Mouse (Mus musculus): ENCODE measurements around the gene Plac8. TPM values are rescaled to one million over a fixed set of nuclear protein-coding genes. Genes with fewer than 3 reads are reported as not detected.

Gene Plac8
- total RNA-seq (2021) = not detected

DNA sequence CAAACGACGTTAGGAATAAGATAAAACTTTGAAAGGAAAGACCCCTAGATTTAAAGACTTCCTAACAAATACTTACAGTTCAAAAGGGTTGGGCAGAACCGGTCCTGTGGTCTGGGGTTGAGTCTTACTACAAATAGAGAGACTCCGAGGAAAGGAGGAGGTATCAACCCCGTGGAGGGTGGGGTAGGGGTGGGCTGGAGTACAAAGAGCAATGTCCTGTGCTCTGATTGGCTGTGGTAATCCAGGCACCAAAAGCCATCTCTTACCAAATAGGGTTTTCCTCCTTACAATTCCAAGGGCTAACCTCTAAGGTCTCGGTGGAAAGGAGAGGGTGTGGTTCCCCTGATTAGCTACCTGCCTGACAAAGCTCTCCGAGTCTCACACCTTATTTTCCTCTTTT is at the start of gene Plac8:
Gene Plac8 (minus strand): TSS at position 177 of the 400 bp plus-strand sequence.
- DNase-seq (ENCODE audit: extremely low spot score in 1 of 2, low spot score in 1 of 2) = no peak

- no peak for DNase-seq (ENCODE audit: extremely low spot score in 1 of 2, low spot score in 1 of 2)
Measured at GRCm38 (mm10) chr5:100620952-100621351, 48.9 kb upstream of the Plac8 start.

DNA sequence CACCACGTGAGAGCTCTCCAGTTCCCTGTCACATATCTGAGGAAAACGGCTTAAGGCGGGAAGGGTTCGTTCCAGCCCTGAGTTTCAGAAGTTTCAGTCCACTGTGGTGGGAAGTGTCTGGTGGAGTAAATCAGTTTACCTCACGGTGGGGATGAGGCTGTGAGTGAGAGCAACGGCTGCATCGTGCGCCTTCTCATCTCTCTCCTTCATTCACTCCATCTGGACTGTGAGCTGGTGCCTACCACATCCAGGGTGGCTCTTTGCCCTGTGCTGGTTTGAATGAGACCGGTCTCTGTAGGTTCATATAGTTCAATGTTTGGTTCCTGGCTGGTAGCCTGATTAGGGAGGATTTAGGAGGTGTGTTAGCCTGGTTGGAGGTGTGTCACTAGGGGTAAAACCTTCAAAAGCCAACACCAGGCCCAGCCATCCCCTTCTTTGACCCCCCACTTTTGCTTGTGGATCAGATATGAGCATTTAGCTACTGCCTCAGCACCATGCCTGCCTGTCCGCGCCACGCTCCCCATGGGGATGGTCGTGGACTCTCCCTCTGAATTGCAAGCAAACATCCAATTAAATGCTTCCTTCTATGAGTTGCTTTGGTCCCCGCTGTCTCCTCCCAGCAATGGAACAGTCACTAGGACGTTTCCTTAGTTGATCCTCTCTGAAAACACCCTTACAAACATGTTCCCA is 47.7 kb upstream of the Plac8 start:
- DNase-seq (ENCODE audit: extremely low spot score in 1 of 2, low spot score in 1 of 2) = no peak

DNA sequence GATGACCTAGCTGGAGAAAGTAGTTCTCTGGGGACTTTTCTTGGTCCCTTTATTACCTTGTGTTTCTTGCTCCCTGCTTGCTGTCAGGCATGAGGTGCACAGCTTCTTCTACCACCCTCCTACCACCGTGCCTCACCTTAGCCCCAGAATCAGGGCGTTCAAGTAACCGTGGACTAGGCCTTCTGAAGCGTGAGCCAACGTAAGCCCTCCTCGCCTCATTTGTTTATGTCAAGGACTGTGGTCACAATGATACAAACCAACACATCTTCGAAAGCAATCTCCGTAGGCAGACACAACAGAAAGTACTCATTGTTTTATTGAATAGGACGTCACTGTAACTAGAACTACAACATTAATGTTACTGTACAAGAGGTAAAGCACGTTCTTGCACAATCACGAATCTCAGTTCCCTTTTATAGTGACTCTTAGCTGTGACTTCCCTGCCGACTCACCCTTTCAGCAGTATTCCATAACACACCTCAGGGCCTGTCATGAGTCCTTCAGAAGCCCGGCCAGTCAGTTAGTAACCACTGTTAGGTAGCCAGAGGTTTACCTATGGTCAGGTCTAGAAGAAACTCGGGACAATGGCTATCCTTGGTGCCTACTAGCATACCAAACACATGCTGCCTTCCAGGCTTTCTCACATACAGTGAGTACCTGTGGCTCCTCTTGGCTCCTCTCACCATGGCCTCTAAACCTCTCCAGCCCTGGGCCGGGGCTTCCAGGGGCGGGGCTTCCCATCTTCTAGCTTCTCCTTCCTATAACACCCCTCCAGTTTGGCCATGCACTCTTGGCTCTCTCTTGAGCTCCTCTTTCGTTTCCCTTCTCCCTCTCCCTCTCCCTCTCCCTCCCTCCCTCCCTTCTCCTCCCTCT is 42.1 kb upstream of the Plac8 start:
- DNase-seq (ENCODE audit: extremely low spot score in 1 of 2, low spot score in 1 of 2) = no peak

DNA sequence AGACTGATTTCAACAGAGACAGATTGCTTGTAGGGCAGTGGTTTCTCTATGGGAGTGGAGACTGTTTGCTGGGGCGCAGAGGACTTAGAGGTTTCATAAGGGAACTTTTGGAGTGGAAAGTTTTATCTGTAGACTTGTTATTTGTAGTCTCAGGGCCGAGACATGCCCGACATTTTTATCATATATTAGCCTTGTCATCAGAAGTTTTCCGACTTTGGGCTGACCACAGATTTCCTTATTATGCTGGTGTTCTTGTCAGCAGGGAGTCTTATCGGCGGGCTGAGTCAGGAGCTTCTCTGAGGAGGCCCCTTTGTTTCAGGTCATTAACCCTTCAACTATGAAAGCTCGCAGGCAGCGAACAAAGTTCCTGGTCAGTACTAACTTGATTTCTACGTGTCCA is 35.8 kb upstream of the Plac8 start:
- no peak for DNase-seq (ENCODE audit: extremely low spot score in 1 of 2, low spot score in 1 of 2)

DNA sequence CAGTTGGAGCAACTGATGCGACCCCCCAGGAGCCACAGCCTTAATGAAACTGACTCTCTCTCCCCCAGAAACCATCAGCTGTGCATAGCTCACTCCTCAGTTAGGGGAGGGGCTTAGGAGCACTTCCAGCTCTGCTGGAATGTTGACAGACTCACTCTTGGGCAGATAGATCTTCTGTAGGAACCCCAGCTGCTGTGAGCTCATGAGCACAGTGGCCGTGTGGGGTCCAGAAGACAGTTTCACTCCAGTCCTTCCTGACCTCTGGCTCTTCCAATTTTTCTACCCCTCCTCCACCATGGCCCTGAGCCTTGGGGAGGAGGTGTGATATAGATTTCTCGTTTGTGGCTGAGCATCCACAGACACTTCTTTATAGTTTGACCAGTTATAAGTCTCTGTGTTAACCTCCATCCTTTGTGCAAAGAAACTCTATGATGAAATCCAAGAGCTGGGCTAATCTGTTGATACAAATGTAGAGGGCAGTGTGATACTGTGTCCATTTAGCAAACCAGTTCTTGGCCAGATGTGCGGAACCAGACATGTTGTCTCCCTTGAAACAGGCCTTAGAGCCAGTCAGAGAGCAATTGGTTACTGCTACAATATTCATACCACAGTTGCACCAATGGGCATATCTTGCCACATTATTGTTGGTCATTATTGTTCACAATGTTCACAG is 35.2 kb upstream of the Plac8 start:
- no peak for DNase-seq (ENCODE audit: extremely low spot score in 1 of 2, low spot score in 1 of 2)

- DNase-seq (ENCODE audit: extremely low spot score in 1 of 2, low spot score in 1 of 2) = no peak
Measured at GRCm38 (mm10) chr5:100605828-100606229, 33.8 kb upstream of the Plac8 start.

GRCm38 (mm10) chr5:100604061-100604460 is 32.0 kb upstream of the Plac8 start:
- DNase-seq (ENCODE audit: extremely low spot score in 1 of 2, low spot score in 1 of 2) = no peak

- DNase-seq (ENCODE audit: extremely low spot score in 1 of 2, low spot score in 1 of 2) = no peak
Measured at GRCm38 (mm10) chr5:100601864-100602263, 29.8 kb upstream of the Plac8 start.

DNA sequence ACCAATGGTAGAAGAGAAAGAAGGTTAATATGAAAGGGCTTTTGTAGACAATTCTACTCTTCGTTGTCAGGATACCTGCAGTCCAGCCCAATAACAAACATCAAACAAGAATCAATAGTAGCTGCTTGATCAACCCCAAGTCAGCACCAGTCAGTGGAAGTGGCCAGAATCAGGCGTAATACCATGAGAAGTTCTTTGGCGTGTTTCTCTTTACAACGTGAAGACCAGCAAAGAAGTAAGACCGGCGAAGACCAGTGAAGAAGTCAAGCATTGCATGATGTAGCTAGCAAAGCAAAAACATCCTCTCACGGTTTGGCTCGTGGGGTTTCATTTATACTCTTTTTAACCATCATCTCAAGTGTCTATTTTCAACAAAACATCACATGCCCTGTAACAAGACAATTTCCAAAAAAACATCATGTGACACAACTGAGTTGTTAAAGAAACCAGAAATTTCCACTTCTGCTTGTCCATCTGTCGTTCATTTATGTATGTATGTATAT is 27.0 kb upstream of the Plac8 start:
- no peak for DNase-seq (ENCODE audit: extremely low spot score in 1 of 2, low spot score in 1 of 2)

DNA sequence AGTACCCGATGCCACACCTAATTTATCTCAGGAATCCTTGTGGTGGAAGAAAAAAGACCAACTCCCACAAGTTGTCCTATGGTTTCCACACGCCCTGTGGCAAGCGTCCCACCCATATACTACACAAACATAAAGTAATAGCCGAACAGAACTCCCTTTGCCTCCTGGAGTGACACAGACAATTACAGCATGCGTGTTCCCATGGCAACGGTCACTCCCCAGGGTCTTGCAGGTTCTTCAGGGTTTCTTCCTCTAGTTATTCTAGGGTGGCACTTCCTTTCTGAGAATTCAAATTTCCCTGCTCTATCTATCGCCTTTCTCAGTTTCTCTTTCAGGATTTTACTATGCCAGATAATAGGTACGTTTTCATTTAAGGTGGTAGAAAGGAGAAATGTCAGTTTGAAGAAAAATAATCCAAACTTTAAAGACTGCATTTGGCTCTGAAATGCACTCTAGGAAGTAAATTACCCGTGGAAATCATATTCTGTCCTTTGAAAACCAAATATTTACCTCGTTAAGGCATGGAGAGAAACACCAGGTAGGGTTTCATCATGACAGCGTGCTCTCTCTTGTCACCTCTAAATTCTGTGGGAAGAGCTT is 25.9 kb upstream of the Plac8 start:
- DNase-seq (ENCODE audit: extremely low spot score in 1 of 2, low spot score in 1 of 2) = no peak

DNA sequence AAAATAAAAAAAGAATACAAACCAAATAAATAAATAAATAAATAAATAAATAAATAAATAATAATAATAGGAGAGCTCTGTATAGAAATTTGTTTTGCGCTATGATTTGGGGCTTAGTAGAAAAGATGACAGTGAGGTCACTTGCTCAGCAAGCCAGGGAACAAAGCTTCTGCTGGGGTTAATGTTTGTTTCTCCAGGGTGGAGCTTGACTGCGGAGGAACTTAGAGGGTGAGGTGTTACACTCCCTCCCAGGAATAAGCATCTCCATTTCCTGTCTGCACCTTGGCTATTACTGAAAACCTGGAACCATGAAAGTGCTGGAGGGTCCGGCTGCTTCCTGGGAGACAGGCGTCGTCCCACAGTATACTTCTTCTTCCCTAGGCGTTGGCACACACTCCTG is 24.0 kb upstream of the Plac8 start:
- no peak for DNase-seq (ENCODE audit: extremely low spot score in 1 of 2, low spot score in 1 of 2)

- no peak for DNase-seq (ENCODE audit: extremely low spot score in 1 of 2, low spot score in 1 of 2)
Measured at GRCm38 (mm10) chr5:100594803-100595467, 22.9 kb upstream of the Plac8 start.

- DNase-seq (ENCODE audit: extremely low spot score in 1 of 2, low spot score in 1 of 2) = no peak
Measured at GRCm38 (mm10) chr5:100590505-100590904, 18.5 kb upstream of the Plac8 start.

GRCm38 (mm10) chr5:100587626-100588025 is 15.6 kb upstream of the Plac8 start:
- no peak for DNase-seq (ENCODE audit: extremely low spot score in 1 of 2, low spot score in 1 of 2)

- DNase-seq (ENCODE audit: extremely low spot score in 1 of 2, low spot score in 1 of 2) = no peak
Measured at GRCm38 (mm10) chr5:100587136-100587535, 15.1 kb upstream of the Plac8 start.

- no peak for DNase-seq (ENCODE audit: extremely low spot score in 1 of 2, low spot score in 1 of 2)
Measured at GRCm38 (mm10) chr5:100585657-100586056, 13.6 kb upstream of the Plac8 start.

DNA sequence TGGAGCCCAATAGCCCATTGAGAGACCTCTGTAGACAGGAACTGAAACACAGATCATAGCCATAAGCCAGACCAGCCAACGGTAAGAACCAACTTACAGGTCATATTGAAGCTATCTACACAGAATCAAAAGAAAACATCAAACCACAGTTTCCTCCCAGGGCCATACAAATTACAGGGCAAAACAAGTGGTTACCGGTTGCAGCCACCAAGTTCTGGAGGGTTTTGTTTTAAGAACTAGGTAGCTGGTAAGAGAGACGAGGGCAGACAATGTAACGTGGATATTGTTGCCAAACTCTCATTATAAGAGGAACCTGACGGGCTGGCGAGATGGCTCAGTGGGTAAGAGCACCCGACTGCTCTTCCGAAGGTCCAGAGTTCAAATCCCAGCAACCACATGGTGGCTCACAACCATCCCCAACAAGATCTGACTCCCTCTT is 13.2 kb upstream of the Plac8 start:
- DNase-seq (ENCODE audit: extremely low spot score in 1 of 2, low spot score in 1 of 2) = no peak

- DNase-seq (ENCODE audit: extremely low spot score in 1 of 2, low spot score in 1 of 2) = no peak
Measured at GRCm38 (mm10) chr5:100583066-100583465, 11.0 kb upstream of the Plac8 start.

- no peak for DNase-seq (ENCODE audit: extremely low spot score in 1 of 2, low spot score in 1 of 2)
Measured at GRCm38 (mm10) chr5:100582435-100582826, 10.4 kb upstream of the Plac8 start.

All from layer of hippocampus, postnatal 25 days (tissue).